Mouse (Mus musculus) layer of hippocampus, postnatal 14 days (tissue): ENCODE results near the gene Zfp865. TPM values are rescaled to one million over a fixed set of nuclear protein-coding genes. Genes with fewer than 3 reads are reported as not detected.
"Not testable (repeated sequence)": the region's sequence is repeated elsewhere in the genome, so short reads cannot be mapped to it uniquely, and the experiment has no call there.

Source experiments
- DNase-seq, 2 experiments: peaks; one replicate each; pipeline ENCODE4 v3.0.0; 2021 to 2022; ENCODE audit warnings: low spot score in 2 of 2, mixed read lengths in 1 of 2
- long read RNA-seq, 2 experiments: library from polyadenylated mRNA; stranded (forward); transcript quantifications; one replicate each; pipeline ENCODE4 v2.0.0; 2021
- total RNA-seq, 2 experiments: library from RNA; stranded (reverse); gene quantifications; 2 replicates each; pipeline ENCODE4 v1.2.3; 2021

Zfp865 gene
- total RNA-seq: 10 to 100 TPM; 34.6 to 35.8 TPM
- long read RNA-seq, experiment 1, partial matches to known transcripts: 1 of 4 reads
- long read RNA-seq, experiment 1, other reads (novel, unspliced or antisense): 1 of 4 reads
- long read RNA-seq, experiment 2, partial matches to known transcripts: 0 of 3 reads
- long read RNA-seq, experiment 2, other reads (novel, unspliced or antisense): 0 of 3 reads

DNA sequence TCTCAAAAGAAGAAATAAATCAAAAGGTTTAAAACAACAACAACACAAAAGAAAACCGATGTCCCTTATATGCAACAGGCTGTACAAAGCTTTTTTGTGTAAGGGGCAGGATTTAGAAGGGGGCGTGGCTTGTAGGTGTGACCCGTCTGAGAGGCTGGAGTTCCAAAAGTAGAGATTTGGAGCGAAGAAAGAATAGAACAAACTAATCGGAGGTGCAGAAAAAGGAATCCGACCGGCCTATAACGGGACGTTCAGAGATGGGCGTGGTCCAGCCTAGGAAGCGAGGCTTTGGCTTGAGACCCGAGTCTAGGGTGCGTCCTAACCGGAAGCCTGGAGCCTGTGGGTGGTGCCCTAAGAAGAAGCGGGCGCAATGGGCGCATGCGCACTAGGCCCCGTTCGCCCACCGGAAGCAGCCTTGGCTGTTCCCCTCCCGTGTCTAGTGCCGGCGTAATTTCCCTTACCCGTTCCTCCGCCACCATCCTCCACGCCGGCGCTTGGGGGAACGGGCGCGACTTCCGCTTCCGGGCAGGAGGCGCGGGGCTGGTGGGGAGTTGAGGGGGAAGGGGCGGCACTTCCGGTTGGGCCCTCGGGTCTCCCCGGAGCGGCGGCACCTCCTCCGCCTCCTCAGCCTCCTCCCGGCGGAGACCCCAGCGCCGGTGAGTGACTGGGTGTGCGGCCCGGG lies at the start of gene Zfp865, which contains the start of gene Ccdc106:
Gene Zfp865 (plus strand): TSS at position 377 of the 682 bp plus-strand sequence.
Gene Ccdc106 (plus strand): TSS at position 554 of the 682 bp plus-strand sequence.
- peak; percentile 99 to 100 for DNase-seq

DNA sequence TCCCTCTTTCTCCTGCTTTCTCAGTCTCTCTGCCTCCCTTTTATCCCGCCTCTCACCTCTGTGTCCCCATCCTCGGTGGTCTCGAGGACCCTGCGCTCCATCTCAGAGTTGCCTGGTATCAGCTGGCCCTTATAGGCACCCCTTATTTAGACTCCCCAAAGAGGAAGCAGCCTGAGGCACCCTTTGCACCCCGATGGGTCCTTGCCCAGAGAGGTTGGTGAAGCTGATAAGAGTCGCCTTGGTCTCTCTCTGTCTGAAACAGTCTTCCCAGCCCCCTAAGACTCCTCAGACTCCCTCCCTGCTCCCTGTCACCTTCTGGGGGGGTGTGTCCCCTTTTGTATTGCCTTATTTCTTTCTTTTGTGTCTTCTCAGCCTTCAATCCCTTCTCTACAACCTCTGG lies 49.1 kb upstream of the Zfp865 start, which contains the start of gene Sbk3:
Gene Sbk3 (minus strand): TSS at position 101 of the 400 bp plus-strand sequence.
- DNase-seq: no peak

- no peak for DNase-seq
Observed at GRCm38 (mm10) chr7:4971710-4972109, 48.5 kb upstream of the Zfp865 start.

- DNase-seq: no peak
Observed at GRCm38 (mm10) chr7:4972321-4973047, 47.7 kb upstream of the Zfp865 start.

- no peak for DNase-seq
Observed at GRCm38 (mm10) chr7:4975455-4975854, 44.7 kb upstream of the Zfp865 start.

- DNase-seq: no peak
Observed at GRCm38 (mm10) chr7:4976832-4977231, 43.3 kb upstream of the Zfp865 start.

GRCm38 (mm10) chr7:4988250-4988649 lies 31.9 kb upstream of the Zfp865 start:
- no peak for DNase-seq

DNA sequence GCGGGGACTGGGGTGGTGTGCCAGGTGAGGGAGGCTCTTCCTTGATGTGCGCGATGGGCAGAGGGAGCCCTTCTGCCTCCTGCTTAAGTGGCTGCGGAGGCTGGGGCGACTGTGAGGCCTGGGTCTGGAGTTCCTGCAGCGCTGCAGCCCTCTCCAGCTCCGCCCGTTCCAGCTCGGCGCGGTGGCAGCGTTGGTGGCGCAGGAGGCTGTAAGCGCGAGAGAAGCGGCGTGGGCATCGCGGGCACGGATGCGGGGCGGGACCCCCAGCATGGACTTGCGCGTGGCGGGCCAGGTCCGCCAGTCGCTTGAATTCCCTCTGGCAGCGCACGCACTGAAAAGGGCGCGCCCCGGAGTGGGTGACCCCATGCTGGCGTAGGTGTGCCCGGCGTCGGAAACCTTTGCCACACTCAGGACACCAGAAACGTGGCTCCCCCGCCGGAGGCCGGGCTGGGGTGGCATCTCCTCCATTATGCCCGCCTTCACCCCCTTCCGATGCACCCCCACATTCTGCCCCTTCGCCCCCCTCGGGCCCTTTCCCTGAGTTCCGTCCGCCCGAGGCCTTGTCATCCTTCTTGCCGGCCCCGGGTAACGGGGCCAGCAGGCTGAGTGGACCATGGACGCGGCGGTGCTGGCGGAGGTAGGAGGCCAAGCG lies 26.7 kb upstream of the Zfp865 start:
- no peak for DNase-seq

DNA sequence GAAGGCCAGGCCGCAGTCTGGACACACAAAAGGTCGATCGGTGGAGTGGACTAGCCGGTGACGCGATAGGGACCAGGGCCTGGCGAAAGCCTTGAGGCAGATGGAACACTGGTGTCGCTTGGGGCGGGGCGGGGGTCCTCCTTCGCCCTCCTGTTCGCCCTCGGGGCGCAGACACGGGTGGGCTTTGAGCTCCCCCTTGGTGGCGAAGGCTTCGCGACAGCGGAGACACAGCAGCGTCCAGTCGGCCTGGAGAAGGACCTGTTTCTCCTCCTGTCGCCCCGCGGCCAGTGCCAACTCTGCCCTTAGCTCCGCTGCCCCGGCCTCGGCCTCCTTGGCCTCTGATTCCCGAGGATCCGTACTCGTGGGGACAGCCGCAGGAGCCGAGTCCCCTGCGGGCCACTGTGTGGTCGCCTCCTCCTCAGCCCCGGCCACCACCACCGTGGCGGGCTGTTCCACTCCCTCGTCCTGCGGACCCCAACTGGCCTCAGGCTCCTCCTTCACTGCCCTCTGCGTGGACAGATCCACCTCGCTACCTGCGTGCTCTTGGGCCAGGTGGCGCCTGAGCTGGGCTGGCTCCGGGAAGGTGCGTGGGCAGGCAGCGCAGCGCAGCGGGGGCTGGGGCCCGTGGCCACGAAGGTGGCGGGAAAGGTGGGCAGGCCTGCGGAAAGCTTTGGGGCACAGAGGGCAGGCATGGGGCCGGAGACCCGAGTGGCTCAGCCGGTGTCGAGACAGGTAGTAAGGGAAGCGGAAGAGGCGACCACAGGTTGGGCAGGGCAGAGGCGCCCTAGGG lies 26.0 kb upstream of the Zfp865 start:
- no peak for DNase-seq

DNA sequence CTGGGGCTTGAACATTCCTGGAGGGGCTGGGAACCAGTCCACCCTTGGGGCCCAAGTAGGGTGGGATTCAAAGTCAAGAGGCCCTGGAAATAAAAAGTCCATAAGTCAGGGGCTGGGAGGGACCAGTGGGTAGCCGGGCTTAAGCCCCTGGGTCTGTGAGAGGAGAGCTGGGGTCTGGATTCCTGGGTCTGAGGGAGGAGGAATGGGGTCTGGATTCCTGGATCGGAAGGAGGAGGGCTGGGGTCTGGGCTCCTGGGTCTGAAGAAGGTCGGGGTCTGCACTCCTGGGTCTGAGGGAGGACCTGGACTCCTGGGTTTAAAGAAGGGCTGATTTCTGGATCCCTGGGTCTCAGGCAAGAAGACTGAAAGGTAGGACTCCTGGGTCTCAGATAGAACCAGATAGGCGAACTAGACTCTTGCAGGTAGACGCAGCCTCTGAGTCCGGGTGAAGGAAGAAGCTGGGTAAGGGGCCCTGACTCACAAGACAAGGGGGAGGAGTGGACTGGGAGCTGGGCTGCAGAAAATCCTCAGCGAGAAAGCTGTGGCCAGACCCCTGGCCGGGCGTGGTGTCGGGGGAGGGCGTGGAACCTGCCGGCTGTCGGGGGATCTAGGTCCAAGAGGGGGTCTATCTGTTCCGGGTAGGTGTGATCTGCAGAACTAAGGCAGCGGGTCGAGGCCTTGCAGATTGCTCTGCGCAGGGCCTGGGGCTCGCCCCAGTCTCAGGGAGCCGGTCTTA lies 24.7 kb upstream of the Zfp865 start:
- DNase-seq: no peak

DNA sequence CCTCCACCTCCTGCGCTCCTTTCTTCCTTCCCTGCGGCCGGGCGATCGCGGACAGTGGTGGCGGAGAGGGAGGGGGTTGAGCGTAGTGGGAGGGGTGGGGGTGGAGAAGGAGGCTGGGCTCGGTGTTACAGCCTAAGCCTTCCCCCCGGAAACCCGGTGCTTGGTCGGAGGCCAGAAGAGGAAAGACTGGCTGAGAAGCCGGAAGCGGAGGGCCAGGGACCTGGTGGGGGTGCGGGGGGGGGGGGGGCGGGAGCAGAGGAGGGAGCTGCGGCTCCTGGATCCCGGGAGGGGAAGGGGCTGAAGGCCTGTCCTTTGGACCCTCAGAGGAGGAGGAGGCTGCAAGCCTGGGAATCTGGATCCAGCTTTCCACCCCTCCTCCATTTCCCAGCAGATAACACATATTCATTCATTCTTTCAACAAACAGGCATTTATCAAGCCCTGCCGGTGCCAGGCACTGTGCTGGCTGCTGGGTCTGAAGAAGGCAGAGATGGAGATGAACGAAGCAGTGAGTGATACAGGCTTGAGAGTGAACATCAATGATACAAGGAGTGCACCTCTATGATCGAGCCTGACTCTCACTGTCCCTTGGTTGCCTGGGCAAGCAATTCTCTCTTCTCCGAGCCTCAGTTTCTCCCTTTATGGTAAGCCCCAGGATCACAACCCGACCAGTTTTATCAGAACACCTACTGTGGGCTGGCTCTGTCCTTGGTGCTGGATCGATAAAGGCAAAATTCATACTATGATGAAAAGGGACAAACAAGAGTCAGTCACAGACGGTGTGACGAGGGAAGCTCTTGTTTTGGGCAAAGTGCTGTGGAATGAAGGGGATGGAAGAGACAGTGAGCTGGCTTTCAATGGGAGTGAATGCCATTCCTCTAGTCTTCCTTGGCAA lies 23.9 kb upstream of the Zfp865 start, which contains the start of gene Zfp579:
Gene Zfp579 (minus strand): TSS at position 156 of the 893 bp plus-strand sequence.
- peak; percentile 95 to 96 for DNase-seq

DNA sequence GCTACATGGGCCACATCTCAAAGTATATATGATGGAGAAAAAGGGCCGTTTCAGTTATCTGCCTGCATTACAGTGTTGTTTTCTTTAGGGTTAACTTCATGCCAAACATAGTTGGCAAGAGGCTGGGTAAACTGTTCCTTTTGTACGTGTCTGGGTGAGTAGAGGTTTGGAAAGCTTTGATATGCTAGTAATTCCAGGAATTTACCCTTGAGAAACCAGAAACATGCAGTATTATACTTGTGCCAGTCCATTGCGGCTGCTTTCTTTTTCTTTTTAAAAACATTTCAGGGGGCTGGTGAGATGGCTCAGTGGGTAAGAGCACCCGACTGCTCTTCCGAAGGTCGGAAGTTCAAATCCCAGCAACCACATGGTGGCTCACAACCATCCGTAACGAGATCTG lies 23.2 kb upstream of the Zfp865 start:
- no peak for DNase-seq

DNA sequence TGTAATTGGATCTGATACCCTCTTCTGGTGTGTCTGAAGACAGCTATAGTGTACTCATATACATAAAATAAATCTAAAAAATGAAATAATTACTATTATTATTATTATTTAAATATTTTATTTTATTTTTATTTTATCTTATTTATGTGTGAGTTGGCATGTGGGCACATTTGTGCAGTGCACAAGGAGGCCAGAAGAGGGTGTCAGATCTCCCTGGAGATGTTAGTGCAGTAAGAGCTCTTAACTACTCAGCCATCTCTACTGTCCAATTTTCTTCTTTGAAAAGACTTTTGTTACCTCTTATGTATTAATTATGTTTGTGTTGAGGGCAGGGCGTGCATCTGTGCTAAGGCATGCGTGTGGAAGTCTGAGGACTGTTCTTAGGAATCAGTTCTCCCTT lies 20.3 kb upstream of the Zfp865 start:
- DNase-seq: no peak

GRCm38 (mm10) chr7:5002876-5003275 lies 17.3 kb upstream of the Zfp865 start:
- not testable (repeated sequence) for DNase-seq

GRCm38 (mm10) chr7:5008229-5008628 lies 11.9 kb upstream of the Zfp865 start:
- no peak for DNase-seq

- DNase-seq: no peak
Observed at GRCm38 (mm10) chr7:5012681-5013513, 7.3 kb upstream of the Zfp865 start.

DNA sequence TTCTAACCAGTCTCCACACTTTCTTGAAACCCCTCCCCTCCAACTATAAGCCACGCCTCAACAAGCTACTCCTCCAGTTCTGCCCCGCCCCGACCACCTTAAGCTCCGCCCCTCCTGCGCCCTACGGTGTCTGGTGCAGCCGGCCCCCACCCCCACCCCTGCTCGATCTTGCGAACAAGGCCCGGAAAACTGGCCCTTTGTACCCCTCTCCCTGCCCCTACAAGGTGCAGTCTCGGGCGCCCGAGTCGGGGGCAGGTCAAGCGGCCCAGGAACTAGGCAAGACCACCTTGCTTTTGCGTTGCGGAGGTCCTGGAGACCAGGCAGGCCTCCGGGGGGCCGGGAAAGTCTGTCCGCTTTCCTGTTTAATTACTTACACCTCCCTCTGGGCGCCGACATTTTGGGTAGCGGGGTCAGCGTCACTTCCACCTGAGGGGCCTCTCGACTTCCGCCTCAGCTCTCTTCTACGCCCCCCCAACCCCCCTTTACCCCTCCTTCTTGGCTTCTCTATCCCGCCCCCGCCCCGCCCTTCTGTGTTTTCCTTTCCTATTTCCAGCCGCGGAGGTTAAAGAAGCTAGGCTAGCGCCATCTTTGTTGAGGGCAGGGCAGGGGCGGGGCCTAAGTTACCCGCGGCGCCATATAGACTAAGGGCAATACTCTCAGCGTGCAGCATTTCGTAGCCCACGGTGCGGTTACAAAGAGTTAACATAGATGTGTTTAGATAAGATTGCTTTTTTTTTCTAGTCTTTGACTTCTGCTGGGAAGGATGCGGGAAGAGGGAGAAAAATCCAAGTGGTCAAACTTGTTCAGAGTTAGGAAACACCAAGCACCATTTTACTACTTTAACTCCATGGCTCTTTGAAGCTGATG lies 5.7 kb upstream of the Zfp865 start, which contains the start of the genes Zfp524 and Fiz1:
Gene Zfp524 (plus strand): TSS at position 165 of the 867 bp plus-strand sequence.
Gene Fiz1 (minus strand): TSS at position 447 of the 867 bp plus-strand sequence.
- peak; percentile 96 to 98 for DNase-seq
